Mouse (Mus musculus) right cerebral cortex, adult 2 months (tissue): Measurements from ENCODE around the gene 9230102O04Rik.

Source experiments
- DNase-seq, 2 experiments: peaks; one replicate each; pipeline ENCODE4 v3.0.0; 2021 to 2022; ENCODE audit warnings: low spot score in 2 of 2

9230102O04Rik gene

GRCm38 (mm10) chr2:9871798-9872197 lies 17.5 kb downstream of the 9230102O04Rik start:
- no peak for DNase-seq

GRCm38 (mm10) chr2:9871141-9871716 lies 18.1 kb downstream of the 9230102O04Rik start:
- no peak for DNase-seq

- DNase-seq = no peak
These were observed 22.1 kb downstream of the 9230102O04Rik start for GRCm38 (mm10) chr2:9867092-9867825.

- no peak for DNase-seq
These were observed 28.6 kb downstream of the 9230102O04Rik start for GRCm38 (mm10) chr2:9860698-9861097.

GRCm38 (mm10) chr2:9855861-9856260 lies 33.5 kb downstream of the 9230102O04Rik start:
- DNase-seq = no peak

GRCm38 (mm10) chr2:9852851-9853576 lies 36.3 kb downstream of the 9230102O04Rik start:
- DNase-seq = no peak

- peak in 1 of 2 experiments; percentile 1 for DNase-seq
These were observed 54.1 kb downstream of the 9230102O04Rik start for GRCm38 (mm10) chr2:9835195-9835594.

GRCm38 (mm10) chr2:9833712-9834111 lies 55.6 kb downstream of the 9230102O04Rik start:
- DNase-seq = no peak
